Mouse (Mus musculus): ENCODE results near the gene Slc9a2.
"Not testable (repeated sequence)": the region's sequence is repeated elsewhere in the genome, so short reads cannot be mapped to it uniquely, and the experiment has no call there.

Slc9a2 gene

GRCm38 (mm10) chr1:40714950-40715349, 34.6 kb downstream of the Slc9a2 start:
- DNase-seq: no peak

- DNase-seq: no peak
Observed at GRCm38 (mm10) chr1:40726051-40726450, 45.7 kb downstream of the Slc9a2 start.

- no peak for DNase-seq
Observed at GRCm38 (mm10) chr1:40727404-40727803, 47.0 kb downstream of the Slc9a2 start.

- DNase-seq: peak; percentile 8
Observed at GRCm38 (mm10) chr1:40728636-40729035, 48.3 kb downstream of the Slc9a2 start.

- no peak for DNase-seq
Observed at GRCm38 (mm10) chr1:40737671-40738070, 57.3 kb downstream of the Slc9a2 start.

GRCm38 (mm10) chr1:40738246-40738645, 57.9 kb downstream of the Slc9a2 start:
- DNase-seq: not testable (repeated sequence)

- DNase-seq: no peak
Observed at GRCm38 (mm10) chr1:40740739-40741138, 60.4 kb downstream of the Slc9a2 start.

GRCm38 (mm10) chr1:40746089-40746488, 65.7 kb downstream of the Slc9a2 start:
- no peak for DNase-seq

GRCm38 (mm10) chr1:40759751-40760445, 79.5 kb downstream of the Slc9a2 start:
- peak; percentile 62 for DNase-seq

GRCm38 (mm10) chr1:40764042-40764441, 83.7 kb downstream of the Slc9a2 start:
- no peak for DNase-seq

GRCm38 (mm10) chr1:40764701-40765275, 84.4 kb downstream of the Slc9a2 start:
- no peak for DNase-seq

GRCm38 (mm10) chr1:40765521-40765920, 85.1 kb downstream of the Slc9a2 start:
- DNase-seq: no peak

- no peak for DNase-seq
Observed at GRCm38 (mm10) chr1:40767588-40767987, 87.2 kb downstream of the Slc9a2 start.

GRCm38 (mm10) chr1:40768606-40769005, 88.2 kb downstream of the Slc9a2 start:
- peak; percentile 69 for DNase-seq

- peak; percentile 80 for DNase-seq
Observed at GRCm38 (mm10) chr1:40769331-40769894, 89.0 kb downstream of the Slc9a2 start.

- DNase-seq: no peak
Observed at GRCm38 (mm10) chr1:40771196-40771970, 91.0 kb downstream of the Slc9a2 start.

- DNase-seq: no peak
Observed at GRCm38 (mm10) chr1:40773234-40773633, 92.9 kb downstream of the Slc9a2 start.

- DNase-seq: no peak
Observed at GRCm38 (mm10) chr1:40774040-40774439, 93.7 kb downstream of the Slc9a2 start.

GRCm38 (mm10) chr1:40776102-40776501, 95.7 kb downstream of the Slc9a2 start:
- DNase-seq: peak; percentile 24

GRCm38 (mm10) chr1:40776763-40777162, 96.4 kb downstream of the Slc9a2 start:
- DNase-seq: no peak

- no peak for DNase-seq
Observed at GRCm38 (mm10) chr1:40783450-40783849, 103.1 kb downstream of the Slc9a2 start.

GRCm38 (mm10) chr1:40784306-40784705, 103.9 kb downstream of the Slc9a2 start:
- DNase-seq: no peak

GRCm38 (mm10) chr1:40785876-40786445, 105.6 kb downstream of the Slc9a2 start:
- peak; percentile 63 for DNase-seq

All from kidney, postnatal 14 days (tissue).